Mouse (Mus musculus) left cerebral cortex, postnatal 14 days (tissue): ENCODE measurements around the gene Cpeb3. TPM values are rescaled to one million over a fixed set of nuclear protein-coding genes. Genes with fewer than 3 reads are reported as not detected.
"Not testable (repeated sequence)": the region's sequence is repeated elsewhere in the genome, so short reads cannot be mapped to it uniquely, and the experiment has no call there.

ENCODE experiments used
- DNase-seq, 2 experiments: peaks; one replicate each; pipeline ENCODE4 v3.0.0; 2021 to 2022; ENCODE audit warnings: low spot score in 2 of 2, mixed read lengths in 1 of 2
- intact Hi-C: fragments of 180-260 bp; cut with DNase I; formaldehyde crosslinking; loops from one replicate; pipeline ENCODE4 v1.15.1; 2025
- total RNA-seq, 2 experiments: library from RNA; stranded (reverse); gene quantifications; 2 replicates each; pipeline ENCODE4 v1.2.3; 2021

The Cpeb3 gene
- total RNA-seq, 2 experiments from 2014 or later, result 68.8 to 69.3 TPM

DNA sequence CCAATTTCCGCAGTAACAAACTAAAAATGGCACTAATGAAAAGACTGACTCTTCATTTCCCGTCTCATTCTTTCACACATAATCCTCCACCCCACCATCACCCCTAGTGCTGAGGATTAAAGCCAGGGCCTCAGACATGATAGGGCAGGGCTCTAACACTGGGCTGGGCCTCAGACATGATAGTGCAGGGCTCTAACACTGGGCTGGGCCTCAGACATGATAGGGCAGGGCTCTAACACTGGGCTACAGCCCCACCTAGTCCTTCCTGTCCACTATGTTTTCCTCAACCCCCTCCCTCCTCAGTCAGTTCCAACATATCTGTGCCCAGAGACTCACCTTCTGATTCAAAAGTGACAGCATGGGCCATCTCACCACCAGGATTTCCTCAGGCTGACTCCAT lies 107.7 kb downstream of the Cpeb3 start:
- intact Hi-C loops, result no loop called here
- DNase-seq, result no peak

DNA sequence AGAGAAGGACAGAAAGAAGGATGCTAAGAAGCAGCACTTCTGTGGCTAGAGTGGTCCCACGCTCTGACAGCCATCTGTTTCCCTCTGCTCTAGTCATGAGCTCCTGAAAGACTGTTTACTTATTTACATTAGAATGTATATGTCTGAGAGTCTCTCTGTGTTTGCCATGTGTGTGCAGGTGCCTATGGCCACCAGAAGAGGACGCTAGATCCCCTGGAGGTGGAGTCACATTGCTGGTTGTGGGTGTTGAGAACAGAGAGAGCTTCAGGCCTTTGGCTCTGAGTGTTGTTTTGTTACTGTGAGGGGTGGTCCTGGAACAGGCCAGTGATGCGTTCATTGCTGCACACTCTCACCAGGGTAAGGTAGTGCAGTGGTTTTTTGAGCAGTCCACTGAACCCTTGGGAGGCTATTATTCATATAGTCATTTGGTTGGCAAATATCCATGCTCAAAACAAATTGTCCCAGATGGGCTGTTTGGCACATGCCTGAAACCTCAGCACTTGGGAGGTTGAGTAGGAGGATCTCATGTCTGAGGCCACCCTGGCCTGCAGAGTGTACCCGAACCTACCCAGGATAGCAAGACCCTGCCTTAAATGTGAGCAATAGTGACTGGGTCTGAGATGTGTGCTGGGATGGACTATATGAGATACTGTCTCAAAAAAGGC lies 112.6 kb downstream of the Cpeb3 start:
- no peak for DNase-seq
- intact Hi-C loops, result no loop called here

DNA sequence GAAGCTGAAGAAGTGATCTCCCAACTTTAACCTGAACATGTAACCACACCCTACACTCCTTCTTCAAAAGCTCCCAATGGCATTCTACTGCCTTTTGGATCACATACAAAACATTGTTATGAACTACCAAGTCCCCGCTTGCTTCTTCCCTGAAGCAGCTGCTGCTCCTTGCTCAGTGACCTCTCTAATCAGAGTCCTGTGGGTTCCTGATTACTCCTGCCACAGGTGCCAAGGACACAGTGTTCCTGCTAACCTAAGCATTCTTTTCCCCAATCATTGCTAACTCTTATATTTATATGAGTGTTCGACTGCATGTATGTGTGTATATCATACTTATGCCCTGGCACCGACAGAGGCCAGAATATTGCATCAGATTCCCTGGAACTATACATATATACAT lies 115.2 kb downstream of the Cpeb3 start:
- intact Hi-C loops, result no loop called here
- no peak for DNase-seq

DNA sequence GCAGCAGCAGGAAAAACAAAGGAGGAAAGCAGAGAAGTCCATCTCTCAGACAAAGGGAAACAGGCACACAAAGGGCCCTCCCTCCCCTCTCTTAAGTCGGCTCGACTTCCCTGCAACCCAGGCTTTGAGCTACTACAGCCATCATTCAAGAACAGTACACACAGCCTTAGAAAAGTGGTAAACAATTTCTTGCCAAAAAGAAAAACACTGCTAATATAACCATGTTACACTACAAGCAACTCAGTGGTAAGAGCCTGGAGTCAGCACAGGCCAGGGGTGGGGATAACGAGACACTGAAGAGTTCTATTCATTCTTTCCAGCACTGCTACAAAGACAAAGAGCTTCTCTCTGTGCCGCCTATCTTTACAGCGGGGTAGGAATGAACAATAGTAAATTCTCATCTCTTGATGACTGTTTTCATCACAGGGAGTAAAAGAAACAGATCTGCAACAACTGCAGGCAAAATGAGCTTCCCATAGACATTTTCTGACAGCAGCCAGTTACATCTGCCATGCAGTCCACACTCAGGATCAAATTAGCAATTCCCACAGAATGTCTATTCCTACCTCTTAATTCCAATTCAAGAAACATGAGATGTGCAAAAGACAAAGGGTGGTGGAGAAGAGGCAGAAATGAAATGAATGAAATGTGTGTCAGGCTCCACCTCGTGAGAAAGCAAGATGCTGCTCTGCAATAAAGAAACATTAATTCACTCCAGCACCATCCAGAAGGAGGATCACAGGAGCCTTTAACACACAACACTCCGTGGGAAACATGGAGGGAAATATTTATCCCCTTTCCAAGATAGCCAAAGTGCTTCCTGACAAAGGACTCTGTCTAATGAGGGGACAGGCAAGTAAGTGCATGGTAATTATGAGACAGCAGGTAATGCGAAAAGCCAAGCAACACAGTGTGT lies 118.0 kb downstream of the Cpeb3 start:
- no peak for DNase-seq

DNA sequence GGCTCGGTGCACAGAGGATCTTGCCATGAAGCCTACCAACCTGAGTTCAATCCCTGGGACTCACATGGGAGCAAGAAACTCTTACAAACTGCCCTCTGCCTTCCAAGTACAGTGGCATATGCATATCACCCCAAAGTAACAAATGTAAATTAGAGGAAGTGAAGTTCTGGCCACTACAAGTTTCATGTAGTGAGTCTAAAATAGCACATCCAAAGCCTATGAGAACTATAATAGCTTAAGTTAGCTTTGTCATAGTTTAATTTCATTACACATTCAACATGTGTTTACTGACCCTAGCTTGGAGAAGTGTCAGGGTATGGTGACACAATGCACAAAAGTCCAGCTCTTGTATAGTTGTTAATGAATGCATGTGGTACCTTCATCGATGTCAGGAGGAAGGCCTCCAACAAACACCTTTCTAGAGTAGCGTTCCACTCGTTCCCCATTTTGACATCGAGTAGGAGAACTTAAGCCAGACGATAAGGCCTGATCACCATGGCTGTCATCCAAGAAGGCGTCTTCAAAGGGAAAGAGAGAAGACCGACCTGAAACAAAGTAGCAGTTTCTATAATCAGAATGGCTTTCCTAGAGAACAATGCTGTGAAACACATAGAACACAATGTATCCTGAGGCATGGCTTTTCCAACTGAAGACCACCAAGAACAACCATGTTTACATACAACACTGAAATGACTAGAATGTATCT lies 120.2 kb downstream of the Cpeb3 start:
- intact Hi-C loops, result no loop called here
- DNase-seq, result no peak

More for the DNA sequence above, 118.0 kb downstream of the Cpeb3 start:
- intact Hi-C loops, result no loop called here

DNA sequence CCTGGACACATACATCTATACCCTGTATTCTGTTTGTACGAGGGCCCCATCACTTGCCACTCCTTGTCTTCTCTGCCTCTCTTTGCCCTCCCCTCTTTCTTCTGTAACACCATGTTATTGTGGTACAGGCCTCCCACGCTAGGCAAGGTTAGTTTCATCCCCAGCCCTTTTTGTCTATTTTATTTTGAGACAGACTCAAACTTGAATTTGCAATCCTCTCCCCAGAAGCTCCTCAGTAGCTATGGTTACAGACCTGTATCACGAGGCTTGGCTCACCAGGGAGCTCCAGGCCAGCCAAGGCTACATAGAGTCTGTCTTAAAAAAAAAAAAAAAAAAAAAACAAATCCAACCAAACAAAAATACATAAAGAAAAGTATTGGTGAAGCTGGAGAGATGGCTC lies 123.9 kb downstream of the Cpeb3 start:
- DNase-seq, result no peak
- intact Hi-C loops, result no loop called here

DNA sequence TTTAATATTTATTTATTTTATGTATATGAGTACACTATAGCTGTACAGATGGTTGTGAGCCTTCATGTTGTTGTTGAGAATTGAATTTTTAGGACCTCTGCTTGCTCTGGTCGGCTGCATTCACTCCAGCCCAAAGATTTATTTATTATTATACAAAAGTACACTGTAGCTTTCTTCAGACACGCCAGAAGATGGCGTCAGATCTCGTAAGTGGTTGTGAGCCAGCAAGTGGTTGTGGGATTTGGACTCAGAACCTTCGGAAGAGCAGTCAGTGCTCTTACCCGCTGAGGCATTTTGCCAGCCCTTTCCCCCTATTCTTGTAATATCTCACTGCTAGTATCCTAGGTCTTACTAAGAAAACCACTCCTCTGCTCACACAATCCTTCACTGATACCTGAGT lies 126.9 kb downstream of the Cpeb3 start:
- no peak for DNase-seq
- intact Hi-C loops, result no loop called here

DNA sequence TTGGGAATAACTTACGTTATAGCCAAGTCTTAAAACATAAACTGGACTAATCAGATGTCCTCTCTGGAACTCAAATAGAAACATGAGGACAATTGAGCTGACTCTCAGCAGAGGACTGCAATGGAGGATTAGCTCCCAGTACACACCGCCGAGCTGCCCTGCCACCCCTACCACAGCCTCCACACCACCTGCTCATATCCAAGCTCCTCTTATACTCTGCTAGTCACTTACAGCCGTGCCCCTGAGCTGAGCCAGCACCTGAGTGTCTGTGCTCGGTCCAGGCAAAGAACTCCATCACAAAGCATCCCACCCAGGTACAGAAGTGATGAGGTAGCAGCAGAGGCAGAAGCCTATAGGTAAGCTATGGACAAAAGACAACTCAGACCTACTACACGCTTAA lies 129.2 kb downstream of the Cpeb3 start:
- no peak for DNase-seq
- intact Hi-C loops, result loop anchor here (5.0 kb wide), 1 partner anchor 98 kb away; no protein-coding TSS in a partner anchor

DNA sequence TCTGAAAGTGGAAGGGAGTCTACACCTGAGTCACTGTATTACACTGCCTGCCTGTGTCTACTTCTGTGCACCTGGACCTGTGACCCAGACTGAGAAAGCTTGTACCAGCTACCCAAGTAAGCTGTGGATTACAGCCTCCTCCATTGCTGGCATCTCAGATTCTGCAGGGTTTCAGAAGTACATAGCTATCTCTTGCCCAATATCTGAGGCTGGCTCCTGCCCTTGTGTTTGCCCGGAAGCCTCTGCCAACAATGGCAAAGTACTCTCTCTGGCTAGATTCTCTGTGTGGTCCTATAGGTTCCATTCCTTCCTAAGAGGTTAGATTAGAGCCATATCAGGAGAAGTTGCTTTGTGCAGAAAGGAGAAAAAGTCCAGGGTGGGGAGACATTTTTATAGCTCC lies 129.8 kb downstream of the Cpeb3 start:
- no peak for DNase-seq
- intact Hi-C loops, result loop anchor here (5.0 kb wide), 1 partner anchor 99 kb away; no protein-coding TSS in a partner anchor

DNA sequence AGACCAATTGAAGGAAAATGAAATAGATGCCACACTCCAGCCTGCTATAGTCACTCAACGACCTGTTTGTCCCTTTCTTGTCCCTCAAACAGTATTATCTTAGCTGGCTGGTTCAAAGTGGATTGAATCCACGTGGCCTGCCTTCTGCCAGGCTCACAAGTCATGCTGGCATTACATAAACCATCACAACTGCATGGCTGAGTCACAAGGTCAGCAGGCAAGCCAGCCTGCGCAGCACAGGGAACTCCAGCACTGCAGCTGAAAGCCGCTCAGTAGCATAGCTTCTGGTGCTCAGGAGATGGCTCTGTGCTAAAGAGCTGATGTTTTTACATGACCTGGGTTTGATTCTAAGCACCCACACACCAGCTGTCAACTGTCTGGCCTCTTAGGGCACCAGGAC lies 130.3 kb downstream of the Cpeb3 start:
- peak; percentile 22 to 50 for DNase-seq
- intact Hi-C loops, result loop anchor here (5.0 kb wide), 1 partner anchor 99 kb away; no protein-coding TSS in a partner anchor

DNA sequence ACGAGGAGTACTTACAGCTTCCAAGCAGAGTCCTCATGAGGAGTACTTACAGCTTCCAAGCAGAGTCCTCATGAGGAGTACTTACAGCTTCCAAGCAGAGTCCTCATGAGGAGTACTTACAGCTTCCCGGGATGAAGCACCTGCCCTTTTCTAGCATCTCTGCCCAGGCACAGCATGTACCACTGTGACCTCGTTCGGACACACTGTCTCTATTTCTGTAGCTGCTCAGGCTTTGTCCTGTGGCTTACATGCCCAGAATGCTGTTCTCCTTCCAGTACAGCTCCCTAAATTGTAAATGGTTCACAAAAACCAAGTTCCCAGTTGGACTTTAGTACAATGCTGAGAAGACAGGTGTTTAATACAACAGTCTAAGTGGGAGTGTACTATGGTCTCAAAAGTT lies 131.1 kb downstream of the Cpeb3 start:
- intact Hi-C loops, result loop anchor here (5.0 kb wide), 1 partner anchor 100 kb away; no protein-coding TSS in a partner anchor
- DNase-seq, result not testable (repeated sequence)

DNA sequence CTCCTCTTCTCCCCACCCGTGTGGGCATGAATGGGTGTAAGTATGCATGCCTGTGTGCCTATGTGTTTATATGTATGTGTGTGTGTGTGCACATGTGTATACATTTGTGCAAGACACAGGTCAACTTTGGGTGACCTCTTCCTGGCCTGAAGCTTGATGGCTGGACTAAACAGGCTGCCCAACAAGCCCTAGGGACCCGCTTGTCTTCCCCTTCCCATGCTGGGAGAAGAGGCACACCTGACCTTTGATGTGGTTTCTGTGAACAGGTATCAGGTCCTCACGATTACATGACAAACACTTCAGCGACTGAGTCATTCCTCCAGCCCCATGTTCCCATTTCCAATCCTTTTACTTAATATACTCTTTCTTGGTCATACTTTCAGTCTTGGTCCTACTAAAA lies 131.8 kb downstream of the Cpeb3 start:
- intact Hi-C loops, result loop anchor here (5.0 kb wide), 1 partner anchor 101 kb away; no protein-coding TSS in a partner anchor
- DNase-seq, result no peak

DNA sequence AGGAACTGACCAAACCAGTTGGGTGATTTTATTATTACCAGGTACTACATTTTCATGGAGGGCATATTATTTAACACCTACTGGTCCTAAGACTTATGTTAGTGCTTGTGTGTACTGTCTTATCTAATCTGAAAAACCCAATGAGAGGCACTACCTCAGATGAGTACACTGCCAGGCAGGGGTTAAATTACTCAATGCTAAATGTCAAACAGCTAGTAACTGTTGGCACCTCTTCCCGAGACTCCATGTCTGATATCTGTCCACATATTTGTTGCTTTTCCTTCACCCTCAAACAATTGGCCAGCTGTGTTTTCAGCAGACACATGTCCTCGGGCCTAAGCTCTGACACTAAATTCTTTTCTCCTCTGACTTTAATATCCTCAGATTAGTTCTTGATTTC lies 132.3 kb downstream of the Cpeb3 start:
- no peak for DNase-seq
- intact Hi-C loops, result loop anchor here (5.0 kb wide), 1 partner anchor 101 kb away; no protein-coding TSS in a partner anchor

DNA sequence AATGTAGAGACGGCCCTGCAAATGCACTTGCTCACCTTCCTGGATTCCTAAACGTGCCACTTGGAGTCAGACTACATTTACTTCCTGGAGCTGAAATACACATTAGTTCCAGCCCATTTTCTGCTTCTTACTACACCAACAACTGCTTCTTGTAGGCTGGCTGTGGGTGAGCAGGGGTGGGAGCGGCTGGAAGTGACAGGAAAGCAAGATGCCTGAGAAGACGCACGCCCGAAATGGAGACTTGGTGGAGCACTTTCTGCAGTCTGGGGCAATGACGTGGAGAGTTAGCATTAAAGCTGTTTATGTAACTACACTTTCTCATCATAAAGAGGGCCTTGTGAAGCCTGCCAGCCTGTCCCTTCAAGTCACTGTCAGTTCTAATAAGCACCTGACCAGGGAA lies 132.7 kb downstream of the Cpeb3 start:
- DNase-seq, result peak in 1 of 2 experiments; percentile 41
- intact Hi-C loops, result loop anchor here (5.0 kb wide), 1 partner anchor 102 kb away; no protein-coding TSS in a partner anchor

DNA sequence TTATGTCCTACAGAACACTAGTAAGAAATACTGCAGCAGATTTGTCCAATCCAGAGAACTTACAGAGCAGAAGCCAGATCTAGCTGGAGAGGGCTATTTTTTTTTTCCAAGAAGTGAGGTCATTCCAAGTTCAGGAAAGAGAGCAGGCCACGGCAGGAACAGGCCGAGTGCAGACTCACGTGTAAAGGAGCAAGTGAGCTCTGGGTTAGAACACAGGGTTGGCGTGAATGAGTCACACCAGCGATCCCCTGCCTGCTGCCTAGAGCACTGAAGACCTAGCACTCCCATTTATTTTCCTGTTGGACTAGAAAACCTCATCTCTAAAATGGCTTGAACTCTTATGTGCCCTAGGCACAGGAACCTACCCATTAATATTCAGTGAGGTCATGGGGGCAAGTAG lies 133.7 kb downstream of the Cpeb3 start:
- intact Hi-C loops, result loop anchor here (5.0 kb wide), 1 partner anchor 103 kb away; no protein-coding TSS in a partner anchor

DNA sequence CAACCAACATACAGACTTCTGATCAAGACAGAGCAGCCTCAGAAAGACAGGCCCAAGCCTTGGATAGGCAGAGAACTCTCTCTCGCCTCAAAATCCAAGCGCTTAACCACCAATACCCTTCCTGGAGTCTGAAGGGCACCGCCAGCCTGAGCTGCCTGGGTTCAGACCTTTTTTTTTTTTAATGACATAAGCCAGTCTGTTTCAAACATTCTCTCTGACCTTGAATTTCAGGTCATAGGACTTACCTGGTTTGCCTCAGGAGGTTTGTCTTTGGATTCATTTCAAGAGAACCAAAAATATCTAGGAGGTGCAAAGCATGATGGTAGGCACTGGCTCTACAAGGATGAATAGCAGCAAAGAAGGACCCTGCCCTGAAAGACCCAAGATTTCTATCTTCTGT lies 134.1 kb downstream of the Cpeb3 start:
- no peak for DNase-seq
- intact Hi-C loops, result no loop called here

More for the DNA sequence above, 133.7 kb downstream of the Cpeb3 start:
- no peak for DNase-seq

DNA sequence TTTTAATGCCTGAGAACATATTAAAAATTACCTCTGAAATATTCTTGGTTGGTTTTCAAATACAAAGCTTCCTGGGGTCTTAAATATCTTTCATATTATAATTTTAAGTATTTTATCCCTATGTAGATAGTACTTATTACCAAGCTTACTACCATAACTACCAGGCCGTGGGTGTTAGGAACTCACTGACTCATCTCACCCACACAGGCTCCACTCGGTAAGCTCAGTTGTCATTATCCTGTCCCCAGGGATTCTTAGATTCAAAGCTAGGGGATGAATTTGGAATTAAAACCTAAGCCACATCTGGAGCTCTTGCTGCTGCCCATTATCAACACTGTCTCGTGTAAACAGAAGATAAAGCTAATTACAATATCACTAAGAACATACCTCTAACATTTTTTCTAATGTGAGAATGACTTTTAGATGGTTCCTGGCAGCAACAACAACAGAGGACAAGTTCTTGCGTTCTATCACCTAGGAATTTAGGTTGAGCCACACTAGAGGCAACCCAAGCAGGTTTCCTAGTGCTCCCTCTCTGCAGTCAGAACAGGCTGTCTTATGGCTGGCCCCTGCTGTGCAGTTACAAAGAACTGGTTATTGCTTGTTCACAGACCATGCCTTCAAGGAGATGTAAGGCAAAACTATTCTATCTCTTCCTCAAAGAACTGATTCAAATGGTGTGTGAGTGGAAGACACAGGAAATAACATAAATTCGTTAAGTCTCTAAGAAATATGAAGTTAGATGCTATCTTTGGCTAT lies 135.4 kb downstream of the Cpeb3 start:
- DNase-seq, result no peak
- intact Hi-C loops, result no loop called here

DNA sequence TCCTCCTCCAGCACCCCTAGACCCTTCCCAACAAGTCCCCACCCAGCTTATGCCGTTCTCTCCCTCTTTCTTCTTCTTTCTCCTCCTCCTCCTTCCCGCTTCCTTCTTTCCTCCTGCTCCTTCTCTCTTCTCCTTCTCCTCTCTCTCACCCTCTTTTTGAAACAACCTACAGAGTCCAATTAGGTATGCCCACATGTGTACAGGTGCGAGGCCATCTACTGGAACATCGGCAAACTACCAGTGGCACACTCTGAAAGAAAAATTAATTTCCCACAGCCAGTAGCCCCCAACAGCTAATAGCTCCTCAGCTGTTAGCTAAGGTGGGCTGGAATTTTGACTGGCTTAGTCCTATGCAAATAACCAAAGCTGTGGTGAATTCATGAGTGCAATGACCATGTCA lies 139.2 kb downstream of the Cpeb3 start:
- DNase-seq, result no peak
- intact Hi-C loops, result no loop called here

DNA sequence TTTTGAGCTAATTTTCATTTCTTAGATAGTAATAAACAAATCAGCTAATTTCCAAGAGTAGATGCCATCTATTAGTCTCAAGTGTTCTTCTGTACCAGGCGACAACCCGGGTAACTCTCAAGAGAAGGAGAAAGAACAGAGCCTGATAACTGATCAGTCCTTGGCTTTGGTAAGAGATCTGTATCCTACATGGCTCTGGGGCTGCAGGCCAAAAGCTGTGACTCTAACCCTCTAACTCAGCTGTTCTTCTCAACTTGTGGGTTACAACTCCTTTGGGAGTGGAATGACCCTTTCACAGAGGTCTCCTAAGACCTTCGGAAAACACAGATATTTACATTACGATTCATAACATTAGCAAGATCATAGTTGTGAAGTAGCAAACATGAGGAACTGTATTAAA lies 148.3 kb downstream of the Cpeb3 start:
- no peak for DNase-seq
- intact Hi-C loops, result no loop called here
